Mouse (Mus musculus): Measurements from ENCODE around the gene Mrc2.

DNA sequence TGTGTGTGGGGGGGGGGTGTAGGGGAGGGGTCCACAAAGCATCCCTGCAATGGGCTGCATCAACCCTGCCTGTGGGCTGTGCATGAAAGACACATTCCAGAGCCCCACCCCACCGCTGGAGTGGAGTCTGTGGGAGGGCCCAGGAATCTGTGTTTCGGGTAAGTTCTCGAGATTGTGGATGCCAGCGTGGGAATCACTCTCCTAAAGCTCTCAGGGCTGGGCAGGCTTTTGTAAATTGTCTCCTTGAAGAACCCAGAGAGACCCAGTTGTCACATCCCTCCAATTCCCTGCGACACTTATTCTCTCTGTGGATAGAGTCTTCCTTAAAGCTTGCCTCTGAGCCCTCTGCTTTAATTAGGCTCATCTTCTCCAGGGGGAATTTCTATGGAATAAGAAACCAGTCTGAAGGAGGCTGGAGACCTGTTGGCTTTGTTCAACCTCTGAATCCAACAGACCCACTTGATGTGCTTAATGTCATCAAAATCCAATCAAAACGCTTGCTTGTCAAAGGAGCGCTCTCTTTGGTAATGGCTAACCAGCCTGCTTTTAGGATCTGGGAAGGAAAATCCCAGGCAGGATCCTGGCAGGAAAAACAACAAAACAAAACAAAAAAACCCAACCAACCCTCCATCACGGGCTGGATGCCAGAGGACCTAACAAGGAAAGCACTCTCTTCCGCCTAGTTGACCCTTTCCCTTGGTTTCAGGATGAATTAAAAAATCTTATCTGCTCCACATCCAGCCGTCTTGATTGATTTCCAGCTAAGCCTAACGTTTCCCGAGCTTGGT lies 71.3 kb downstream of the Mrc2 start:
- no peak for TF ChIP-seq CTCF (IDR thresholded peaks at IDR 0.05; ENCODE audit: low read depth)
- TF ChIP-seq EP300 (IDR thresholded peaks at IDR 0.05; ENCODE audit: low read depth) = no peak
